Mouse (Mus musculus) neutrophil, adult 5-6 weeks (primary cell): ENCODE data around the gene Dll1. TPM values are rescaled to one million over a fixed set of nuclear protein-coding genes. Genes with fewer than 3 reads are reported as not detected.
A peak's percentile ranks its signal among the peaks of the same experiment; 100 is the strongest.

Experiments
- ATAC-seq: fragments of 151-379, 151-347 bp; 2 replicates; pipeline ENCODE4 v1.8.0; 2017; ENCODE audit warnings: mild to moderate bottlenecking, moderate TSS enrichment; ENCODE audit not compliant: insufficient number of reproducible peaks, poor library complexity, low FRiP score, severe bottlenecking; ENCODE audit errors: extremely low read depth
- total RNA-seq: library from RNA; stranded (forward); fragments of 200-1000 nt; gene quantifications from 2 replicates; pipeline ENCODE4 v1.2.3, GENCODE M21; 2017

Gene Dll1
- total RNA-seq, 1 experiment from 2014 or later = 1.2 TPM

DNA sequence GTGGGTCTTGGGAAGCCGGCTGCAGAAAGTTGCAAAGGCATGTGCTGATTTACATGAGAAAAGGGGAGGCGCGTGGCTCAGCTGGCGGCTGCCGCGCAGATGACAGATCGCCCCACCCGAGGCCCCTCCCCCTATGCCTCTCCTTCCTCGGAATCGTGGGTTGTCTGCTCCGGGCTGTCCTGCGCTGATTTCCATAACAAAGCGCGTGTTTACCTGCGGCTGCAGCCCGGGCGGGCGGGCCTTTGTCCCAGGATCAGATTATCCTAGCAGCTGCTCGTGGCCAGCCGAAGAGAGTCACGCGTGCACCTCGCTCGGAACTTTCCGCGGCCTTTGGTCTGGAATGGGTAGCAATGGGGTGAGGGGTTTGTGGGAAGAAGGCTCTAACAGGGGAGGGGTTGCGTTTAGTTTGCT, 4.0 kb upstream of the Dll1 start:
- ATAC-seq = no peak

GRCm38 (mm10) chr17:15379741-15380526, 3.3 kb upstream of the Dll1 start:
- no peak for ATAC-seq

- ATAC-seq = no peak
Measured at GRCm38 (mm10) chr17:15378413-15379109, 1.9 kb upstream of the Dll1 start.

GRCm38 (mm10) chr17:15377901-15378300, 1.2 kb upstream of the Dll1 start:
- ATAC-seq = no peak

DNA sequence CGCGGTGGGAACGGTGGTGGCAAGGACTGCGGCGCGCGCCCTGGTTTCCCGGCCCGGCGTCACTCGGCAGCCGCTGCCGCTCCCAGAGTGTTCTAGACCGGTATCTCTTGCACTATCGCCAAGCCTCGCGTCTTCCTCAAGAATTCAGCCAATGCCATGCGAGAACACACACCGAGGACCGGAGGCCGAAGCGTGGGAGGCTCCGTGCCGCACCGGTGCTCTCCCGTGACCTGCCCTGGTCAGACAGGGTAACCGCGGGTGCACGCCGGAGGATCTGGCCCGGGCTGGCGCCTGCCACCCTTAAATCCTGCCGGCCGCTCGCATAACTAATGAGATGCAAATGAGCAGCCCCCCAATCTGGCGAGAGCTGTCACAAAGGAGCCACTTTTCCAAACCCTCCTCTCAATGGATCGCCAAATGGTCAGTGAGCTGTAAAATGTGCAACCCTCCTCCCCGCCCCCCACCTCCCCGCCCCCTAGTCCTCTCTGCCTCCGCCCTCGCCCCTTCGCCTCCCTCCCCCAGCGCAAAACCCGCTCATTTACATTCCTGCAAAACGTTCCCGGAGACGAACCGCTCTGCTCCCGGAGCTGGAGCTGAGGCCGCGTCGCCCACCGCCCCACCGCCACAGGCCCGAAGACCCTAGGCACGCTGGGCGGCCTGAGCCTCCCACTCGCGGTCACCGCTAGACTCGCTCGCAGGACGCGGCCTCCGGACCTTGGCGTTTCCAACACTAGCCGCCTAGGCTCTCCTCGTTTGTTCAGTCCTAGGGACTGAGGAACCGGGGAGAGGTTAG, 775 bp downstream of the Dll1 start:
- 0 out of 2 replicates have a peak, but pooled peaks have one; percentile 6 for ATAC-seq

GRCm38 (mm10) chr17:15375224-15375623, 1.4 kb downstream of the Dll1 start:
- ATAC-seq = no peak

- no peak for ATAC-seq
Measured at GRCm38 (mm10) chr17:15374321-15375141, 2.1 kb downstream of the Dll1 start.

DNA sequence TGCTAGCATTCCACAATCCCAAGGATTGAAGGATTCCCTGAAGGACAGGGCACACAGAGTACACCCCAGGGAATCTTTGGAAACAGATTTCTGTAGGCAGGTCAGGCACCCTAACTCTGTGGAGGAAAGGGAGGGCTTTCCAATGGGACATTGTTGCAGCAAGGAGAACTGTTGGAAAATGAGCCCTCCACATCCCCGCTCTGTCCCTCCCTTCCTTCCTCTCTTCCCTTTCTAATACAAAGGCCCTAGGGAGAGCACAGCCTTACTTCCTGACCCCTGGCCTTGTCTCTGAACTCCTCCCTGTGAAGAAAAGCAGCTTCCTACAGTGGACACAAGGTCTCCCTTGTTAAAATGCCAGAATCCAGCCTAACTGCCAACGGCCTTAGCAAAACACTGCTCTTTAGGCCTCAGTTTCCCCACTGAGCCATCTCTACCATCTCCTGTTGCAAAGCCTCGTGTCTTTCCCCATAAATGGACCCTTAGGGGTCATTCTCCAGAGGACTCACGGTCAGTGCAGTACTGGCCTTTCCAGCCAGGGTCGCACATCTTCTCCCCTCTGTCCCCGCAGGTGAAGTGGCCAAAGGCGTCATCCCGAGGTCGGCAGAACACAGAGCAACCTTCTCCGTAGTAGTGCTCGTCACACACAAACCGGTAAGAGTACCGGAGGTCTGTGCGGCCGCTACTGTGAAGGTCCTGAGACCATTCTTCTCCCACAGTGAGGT, 3.6 kb downstream of the Dll1 start:
- ATAC-seq = no peak

GRCm38 (mm10) chr17:15371967-15372835, 4.5 kb downstream of the Dll1 start:
- ATAC-seq = no peak

GRCm38 (mm10) chr17:15370401-15370800, 6.3 kb downstream of the Dll1 start:
- ATAC-seq = no peak

DNA sequence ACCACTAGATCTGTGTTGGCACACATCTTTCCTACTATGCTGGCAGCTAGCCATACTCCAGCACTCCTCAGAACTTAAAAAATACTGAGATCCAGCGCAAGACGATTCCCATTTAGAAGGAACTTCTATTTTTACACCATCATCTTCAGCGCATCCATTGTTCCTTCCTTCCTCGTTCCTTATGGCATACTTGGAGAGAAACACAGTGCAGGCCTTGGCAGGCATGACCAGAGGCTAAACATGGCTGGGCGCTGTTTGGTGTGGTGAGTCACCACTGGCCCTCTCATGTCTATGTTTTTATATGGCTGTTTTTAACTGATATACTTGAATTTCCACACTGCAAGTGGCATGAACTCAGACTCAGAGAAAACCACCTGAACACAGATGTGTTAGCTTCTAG, 11.0 kb downstream of the Dll1 start:
- ATAC-seq = no peak

DNA sequence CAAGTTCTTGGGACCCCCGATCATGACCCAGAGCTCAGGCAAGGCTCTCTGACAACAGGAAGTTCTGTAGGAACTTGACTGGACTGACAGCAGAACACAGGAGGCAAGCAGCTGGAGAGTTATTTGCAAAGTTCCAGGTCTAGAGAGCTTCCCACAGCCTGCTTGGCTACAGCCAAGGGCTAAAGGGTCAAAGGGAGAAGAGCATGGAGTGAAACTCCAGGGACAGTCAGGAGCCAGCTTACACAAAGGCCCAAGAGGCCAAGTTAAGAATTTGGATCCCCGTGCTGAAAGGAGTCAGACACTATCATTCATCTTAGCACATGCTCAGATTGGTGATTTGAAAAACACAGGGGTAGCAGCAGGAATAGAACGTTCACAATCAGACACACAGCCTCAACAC, 13.0 kb downstream of the Dll1 start:
- ATAC-seq = no peak

GRCm38 (mm10) chr17:15357071-15357470, 19.6 kb downstream of the Dll1 start:
- no peak for ATAC-seq

DNA sequence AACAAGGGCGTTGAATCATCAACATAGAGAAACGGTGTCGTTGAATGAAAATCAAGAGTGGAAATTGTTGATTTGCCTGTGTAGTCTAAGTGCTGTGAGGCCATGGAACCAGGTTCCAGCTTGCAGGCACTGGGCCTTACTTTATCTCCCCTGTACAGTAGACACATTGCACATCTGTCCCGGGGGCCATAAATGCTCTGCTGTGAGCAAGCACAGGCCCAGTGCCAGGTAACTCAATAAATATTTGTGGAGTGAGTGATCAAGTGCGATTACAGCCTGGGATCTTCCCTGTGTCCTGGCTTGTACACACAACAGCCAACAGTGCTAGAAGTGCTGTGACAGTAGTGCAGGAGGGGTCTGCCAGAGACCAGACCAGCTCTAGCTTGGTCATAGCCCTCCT, 20.1 kb downstream of the Dll1 start:
- ATAC-seq = no peak

DNA sequence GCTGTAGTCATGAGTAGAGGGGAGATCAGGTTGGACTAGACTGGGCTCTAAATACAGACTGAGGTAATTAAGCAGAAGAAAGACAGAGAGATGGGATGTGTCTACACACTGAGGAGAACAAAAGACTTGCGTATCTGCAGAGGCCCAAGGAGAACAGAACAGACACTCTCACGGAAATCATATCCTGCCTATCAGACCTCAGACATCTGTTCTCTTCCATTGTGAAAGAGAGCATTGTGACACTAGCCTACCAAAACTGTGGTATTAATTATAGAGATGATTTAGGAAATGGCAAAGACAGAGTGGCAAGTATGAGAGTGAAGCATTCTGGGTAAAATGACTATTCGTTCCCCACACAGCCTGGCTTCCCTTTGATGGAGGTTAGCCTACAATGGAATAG, 21.6 kb downstream of the Dll1 start:
- ATAC-seq = no peak

- ATAC-seq = no peak
Measured at GRCm38 (mm10) chr17:15354006-15354405, 22.7 kb downstream of the Dll1 start.

DNA sequence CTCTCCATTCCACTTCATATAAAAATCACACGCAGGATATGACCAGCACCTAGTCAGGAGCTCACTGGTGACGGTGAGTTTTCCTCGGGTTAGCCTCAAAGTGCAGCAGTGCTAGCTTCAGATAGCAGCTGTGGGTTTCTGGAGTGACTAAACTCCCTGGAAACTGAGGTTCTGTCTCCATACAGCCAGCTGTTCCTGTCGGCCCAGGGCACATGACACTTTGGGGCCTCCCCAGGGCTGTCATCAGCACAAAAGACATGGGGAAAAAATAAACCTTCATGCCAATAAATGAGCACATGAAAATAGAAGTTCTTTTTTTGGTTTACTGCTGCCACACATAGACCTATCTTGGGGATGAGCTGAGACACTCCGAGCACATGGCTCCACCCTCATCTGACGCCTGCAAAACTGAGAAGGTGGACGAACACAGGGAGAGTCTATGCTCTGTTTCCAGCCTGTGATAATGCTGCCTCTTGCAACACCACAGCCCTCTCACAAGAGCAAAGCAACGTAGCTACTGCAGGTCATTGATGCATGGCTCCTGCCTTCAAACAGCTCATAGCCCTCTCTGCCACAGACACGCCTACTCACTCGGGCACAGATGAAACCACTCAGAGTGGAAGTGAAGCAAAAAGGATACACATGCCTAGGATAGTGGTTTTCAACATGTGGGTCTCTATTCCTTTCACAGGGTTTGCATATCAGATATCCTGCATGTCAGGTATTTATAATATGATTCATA, 23.6 kb downstream of the Dll1 start:
- ATAC-seq = peak; percentile 94
